Mouse (Mus musculus): ENCODE results near the gene Atp6v0e.

DNA sequence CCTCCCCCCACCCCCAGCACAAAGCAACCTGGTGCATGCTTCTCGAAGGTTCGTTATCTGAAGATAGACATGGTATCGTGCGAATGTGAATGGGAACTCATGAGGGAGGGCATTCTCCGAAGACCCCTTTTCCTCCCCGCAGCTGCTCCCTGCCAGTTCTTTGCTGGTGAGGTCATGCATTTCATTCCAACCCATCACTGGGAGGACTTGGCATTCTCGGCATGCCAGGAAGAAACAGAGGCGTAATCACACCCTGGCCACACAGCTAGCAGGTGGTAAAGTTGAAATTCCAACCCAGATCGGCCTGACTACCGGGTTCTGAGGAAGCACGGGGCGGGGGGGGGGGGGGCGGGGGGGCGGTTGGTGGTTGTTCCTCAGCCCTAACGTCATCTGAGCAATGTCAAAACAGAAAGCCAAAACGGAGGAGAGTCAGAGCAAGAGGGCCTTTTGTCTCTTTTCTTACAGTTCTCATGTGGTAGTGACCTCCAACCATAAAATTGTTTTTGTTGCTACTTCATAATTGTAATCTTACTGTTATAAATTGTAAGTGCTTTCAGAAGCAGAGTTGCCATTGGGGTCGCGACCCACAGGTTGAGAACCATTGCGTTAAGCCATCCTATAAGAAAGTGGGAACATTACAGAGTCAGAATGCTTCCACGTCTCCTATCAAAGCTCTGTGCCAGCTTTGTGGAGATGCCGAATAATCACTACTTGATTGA lies 4.0 kb upstream of the Atp6v0e start:
- no peak for TF ChIP-seq CTCF (IDR thresholded peaks at IDR 0.05; ENCODE audit: borderline replicate concordance, insufficient read depth, low read depth, low read length)
- TF ChIP-seq POLR2A (IDR thresholded peaks at IDR 0.05; ENCODE audit: borderline replicate concordance, insufficient read depth, low read length) = no peak

Measured in cerebellum, adult 2 months (tissue).